15 mouse cellular contexts compared by ENCODE assay signal in the genomic region with DNA sequence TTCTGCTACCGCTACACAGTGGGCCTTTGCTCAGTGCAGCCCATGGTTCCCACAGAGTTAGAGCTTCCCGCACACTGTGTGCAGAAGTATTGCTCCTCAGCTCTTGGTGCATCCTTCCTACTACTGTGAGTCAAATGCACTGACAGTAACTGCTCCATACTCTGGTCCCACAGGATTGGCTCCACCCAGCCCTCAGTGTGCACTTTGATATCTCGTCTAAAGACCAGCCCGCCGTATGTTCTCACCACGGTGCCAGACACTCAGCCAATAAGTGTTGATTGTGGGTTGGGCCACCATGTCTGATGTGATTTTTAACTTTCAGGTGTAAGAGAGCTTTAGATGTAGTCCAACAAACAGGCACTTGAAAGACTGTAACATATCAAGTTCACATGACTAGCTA.
"Had no signal": no experiment of that assay in that cellular context is flagged by ENCODE, and none has a peak within 500 bp of the region (broad histone marks: within the 10 kb centered on the region; RNA-seq: fewer than 3 reads in every experiment).

No protein-coding gene starts in this region.

- H3K9me3 ChIP-seq: limb, embryonic 12.5 days; liver, embryonic 13.5 days; midbrain, embryonic 10.5 days; neural tube, embryonic 15.5 days had no signal

- H3K4me3 ChIP-seq: limb, embryonic 12.5 days; liver, embryonic 13.5 days; midbrain, embryonic 10.5 days; myocyte; neural tube, embryonic 15.5 days had no signal

- H3K9ac ChIP-seq: limb, embryonic 12.5 days; liver, embryonic 13.5 days; neural tube, embryonic 15.5 days had no signal

- H3K36me3 ChIP-seq: liver, embryonic 13.5 days; neural tube, embryonic 15.5 days had no signal

- H3K4me1 ChIP-seq: midbrain, embryonic 10.5 days had no signal

- H3K27me3 ChIP-seq: limb, embryonic 12.5 days; liver, embryonic 13.5 days; neural tube, embryonic 15.5 days had no signal

- DNase-seq: kidney, adult 11 months; kidney, adult 9 months; kidney, postnatal 36 days; liver, embryonic 13.5 days; lung, adult 18-20 months; lung, postnatal 4 days; midbrain, embryonic 14.5 days; right cerebral cortex, postnatal 25 days; thymus, adult 18-20 months; thymus, postnatal 14 days had no signal

- H3K27ac ChIP-seq: kidney, postnatal 0 days; limb, embryonic 12.5 days; liver, embryonic 13.5 days; midbrain, embryonic 10.5 days; neural tube, embryonic 15.5 days had no signal

- H3K4me2 ChIP-seq: limb, embryonic 12.5 days; liver, embryonic 13.5 days; neural tube, embryonic 15.5 days had no signal
